Mouse (Mus musculus) intestine, embryonic 14.5 days (tissue): ENCODE data around the gene Nlgn2. TPM values are rescaled to one million over a fixed set of nuclear protein-coding genes. Genes with fewer than 3 reads are reported as not detected.
A peak's percentile ranks its signal among the peaks of the same experiment; 100 is the strongest.

Source experiments
- ATAC-seq: fragments of 200-750 bp; cut with Nextera tagmentation; replicated peaks from 2 replicates; pipeline ENCODE4 v1.8.0; 2017; ENCODE audit warnings: low read depth, moderate number of reproducible peaks, moderate TSS enrichment, moderate library complexity; ENCODE audit not compliant: low FRiP score, low TSS enrichment
- DNase-seq: peaks from one replicate; pipeline ENCODE4 v3.0.0-alpha.2; 2018; ENCODE audit warnings: low spot score
- H3K27ac ChIP-seq: fragments of 300-500 bp; sonication (generic); 2 replicates; pipeline ENCODE4 v1.5.1; 2014; ENCODE audit warnings: low read depth, mild to moderate bottlenecking, control low read depth
- H3K27me3 ChIP-seq: fragments of 300-500 bp; sonication (generic); replicated peaks from 2 replicates; pipeline ENCODE4 v1.6.1; 2014; ENCODE audit warnings: low read length, control low read depth; ENCODE audit not compliant: control insufficient read depth, insufficient read depth
- H3K36me3 ChIP-seq: fragments of 300-500 bp; sonication (generic); 2 replicates; pipeline ENCODE4 v1.6.1; 2014; ENCODE audit warnings: low read length, control low read depth; ENCODE audit not compliant: control insufficient read depth, insufficient read depth
- H3K4me1 ChIP-seq: fragments of 300-500 bp; sonication (generic); replicated peaks from 2 replicates; pipeline ENCODE4 v1.6.1; 2014; ENCODE audit warnings: low read length, control low read depth, mixed read lengths; ENCODE audit not compliant: control insufficient read depth, insufficient read depth
- H3K4me2 ChIP-seq: fragments of 300-500 bp; sonication (generic); 2 replicates; pipeline ENCODE4 v1.6.1; 2014; ENCODE audit warnings: low read length
- H3K4me3 ChIP-seq: fragments of 300-500 bp; sonication (generic); 2 replicates; pipeline ENCODE4 v1.5.1; 2014; ENCODE audit warnings: low read depth, low read length, control low read depth, mixed read lengths
- H3K9ac ChIP-seq: fragments of 300-500 bp; sonication (generic); 2 replicates; pipeline ENCODE4 v1.6.1; 2014; ENCODE audit warnings: mild to moderate bottlenecking, low read length
- H3K9me3 ChIP-seq: fragments of 300-500 bp; sonication (generic); 2 replicates; pipeline ENCODE4 v1.6.1; 2016; ENCODE audit warnings: low read length, control low read depth; ENCODE audit not compliant: control insufficient read depth
- WGBS: fragments of 180-500 bp; shearing (Covaris S2); extraction: QIAGEN DNeasy Blood & Tissue Kit; methylation state at CpG from one replicate; pipeline ENCODE4 v1.1.7; 2014; 5-methylcytosine and 5-hydroxymethylcytosine counted together
- polyA plus RNA-seq: library from polyadenylated mRNA; unstranded; fragments of >200 nt; fragmentation: Nextera tagmentation; extraction: Ambion mirVana; gene quantifications from 2 replicates; pipeline ENCODE4 v1.2.1, GENCODE M21; 2014

The Nlgn2 gene
- polyA plus RNA-seq, 1 experiment from 2014 or later = 8.5 TPM

GRCm38 (mm10) chr11:69880506-69880852 lies 42.9 kb upstream of the Nlgn2 start:
- Histone ChIP-seq H3K27me3 (no peaks in the 10 kb centered on the region), H3K4me2 (peak overlapping the region; percentile 69), H3K4me3 (peak overlapping the region; percentile 52), H3K9me3 (no peaks in the 10 kb centered on the region), H3K36me3 (no peaks in the 10 kb centered on the region), H3K4me1 (peaks cover 28% of the 10 kb centered on the region), H3K27ac (peak overlapping the region; percentile 88), H3K9ac (peak overlapping the region; percentile 55)
- WGBS = 1% methylated on average over 18 of the region's 18 CpGs
- peak; percentile 65 for ATAC-seq
- peak; percentile 86 for DNase-seq

- Histone ChIP-seq H3K4me2 (peak overlapping the region; percentile 69), H3K4me3 (peak overlapping the region; percentile 52), H3K9me3 (no peaks in the 10 kb centered on the region), H3K27ac (no peak overlapping the region), H3K27me3 (no peaks in the 10 kb centered on the region), H3K36me3 (no peaks in the 10 kb centered on the region), H3K4me1 (peaks cover 28% of the 10 kb centered on the region), H3K9ac (peak overlapping the region; percentile 55)
- 47% methylated on average over 15 of the region's 15 CpGs for WGBS
- ATAC-seq = no peak
- no peak for DNase-seq
Measured at GRCm38 (mm10) chr11:69879711-69880110, 42.1 kb upstream of the Nlgn2 start.

DNA sequence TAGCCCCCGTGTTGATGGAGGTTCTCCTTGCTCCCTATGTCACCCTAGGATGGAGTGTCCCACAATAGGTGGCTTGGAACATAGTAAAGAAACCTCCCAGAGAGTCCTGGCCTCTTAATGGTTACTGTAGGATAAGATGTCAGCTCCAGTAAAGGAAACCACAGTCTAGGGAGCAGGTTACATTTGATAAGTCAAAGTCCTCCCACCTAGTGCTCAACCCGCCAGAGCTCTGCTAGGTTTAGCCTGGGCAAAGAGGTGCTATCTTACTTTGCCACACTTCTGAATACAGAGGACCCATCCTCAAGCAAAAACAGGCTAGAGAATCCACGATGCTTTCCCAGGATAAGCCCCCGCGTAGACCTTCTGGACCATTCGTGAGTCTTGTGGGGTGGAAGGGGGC lies 41.4 kb upstream of the Nlgn2 start:
- Histone ChIP-seq H3K4me1 (peaks cover 28% of the 10 kb centered on the region), H3K27ac (no peak overlapping the region), H3K27me3 (no peaks in the 10 kb centered on the region), H3K4me3 (no peak overlapping the region), H3K36me3 (no peaks in the 10 kb centered on the region), H3K9ac (no peak overlapping the region), H3K4me2 (peak overlapping the region; percentile 69), H3K9me3 (no peaks in the 10 kb centered on the region)
- DNase-seq (no peak), ATAC-seq (no peak)
- WGBS = 85% methylated on average over 6 of the region's 6 CpGs

DNA sequence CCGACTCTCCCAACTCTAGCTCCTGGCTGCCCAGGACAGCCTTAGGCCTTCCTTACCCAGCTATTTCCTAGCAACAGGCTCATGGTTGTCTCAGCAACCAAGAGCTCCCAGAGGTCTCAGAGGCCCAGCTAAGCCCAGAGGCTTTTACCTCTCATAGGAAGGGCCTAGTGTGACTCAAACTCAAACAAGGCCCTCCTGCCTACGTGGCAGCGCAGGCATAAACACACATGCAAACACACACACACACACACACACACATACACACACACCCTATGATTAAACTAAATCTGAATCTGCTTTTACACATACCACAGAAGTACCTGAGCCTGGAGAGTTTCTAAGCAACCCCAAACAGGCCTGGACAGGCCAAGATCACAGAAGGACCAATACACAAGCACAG lies 40.8 kb upstream of the Nlgn2 start:
- Histone ChIP-seq H3K9me3 (no peaks in the 10 kb centered on the region), H3K4me3 (no peak overlapping the region), H3K36me3 (no peaks in the 10 kb centered on the region), H3K27me3 (no peaks in the 10 kb centered on the region), H3K4me1 (peaks cover 28% of the 10 kb centered on the region), H3K27ac (no peak overlapping the region), H3K9ac (no peak overlapping the region), H3K4me2 (no peak overlapping the region)
- ATAC-seq (no peak), DNase-seq (no peak)
- 84% methylated on average over 3 of the region's 3 CpGs for WGBS

DNA sequence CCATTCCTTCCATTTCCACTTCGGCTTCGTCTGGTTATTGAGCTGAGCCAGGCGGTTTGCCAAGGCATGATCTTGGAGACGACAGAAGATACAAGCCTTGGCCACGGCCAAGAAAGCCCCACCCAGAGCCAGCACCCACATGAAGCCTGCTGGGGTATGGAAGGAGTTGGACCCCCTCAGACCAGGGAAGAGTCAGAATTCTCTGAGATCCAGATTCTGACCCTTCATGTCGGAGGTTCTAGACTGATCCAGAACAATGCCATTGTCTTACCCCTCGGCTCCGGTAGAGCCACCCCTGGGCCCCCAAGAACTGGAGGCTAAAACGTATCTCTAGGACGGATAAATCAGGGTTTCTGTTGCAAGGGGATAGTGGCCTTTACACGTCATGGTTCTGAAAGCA lies 40.3 kb upstream of the Nlgn2 start, which contains the start of gene Tmem95:
TSS of gene Tmem95 (minus strand) at position 141 of the 400 bp plus-strand sequence.
- Histone ChIP-seq H3K36me3 (no peaks in the 10 kb centered on the region), H3K9me3 (no peaks in the 10 kb centered on the region), H3K4me2 (peak within 1 kb of the TSS; percentile 16; the same call in 1 of the 2 replicates), H3K4me1 (peaks cover 28% of the 10 kb centered on the region), H3K27me3 (no peaks in the 10 kb centered on the region), H3K27ac (peak within 1 kb of the TSS; percentile 22; the same call in 1 of the 2 replicates), H3K4me3 (no peak within 1 kb of the TSS), H3K9ac (no peak within 1 kb of the TSS)
- DNase-seq = no peak
- WGBS = 89% methylated on average over 11 of the region's 11 CpGs
- ATAC-seq = no peak

DNA sequence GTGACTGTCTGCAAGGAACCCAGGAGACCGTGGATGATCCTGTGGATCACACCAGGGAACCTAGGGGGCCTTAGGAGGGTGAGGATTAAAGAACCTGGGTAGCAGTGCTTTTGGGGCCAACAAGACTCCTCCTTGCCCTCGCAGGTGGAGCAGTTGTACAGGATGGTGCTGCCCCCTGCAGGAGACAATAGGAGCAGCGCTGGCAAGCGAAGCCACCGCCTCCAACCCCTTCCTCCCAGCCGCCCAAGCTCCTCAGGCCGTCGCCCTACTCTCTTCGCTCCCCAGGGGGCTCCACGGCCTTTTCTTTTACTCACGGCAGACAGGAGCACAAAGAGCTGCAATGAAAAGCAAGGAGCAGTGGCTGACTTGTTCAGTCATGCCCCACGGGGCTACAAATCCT lies 39.3 kb upstream of the Nlgn2 start:
- WGBS = 5% methylated on average over 12 of the region's 12 CpGs
- H3K27ac ChIP-seq = peak overlapping the region; percentile 22; the same call in 1 of the 2 replicates
- H3K4me3 ChIP-seq = no peak overlapping the region
- H3K9ac ChIP-seq = no peak overlapping the region
- H3K9me3 ChIP-seq = no peaks in the 10 kb centered on the region
- H3K36me3 ChIP-seq = no peaks in the 10 kb centered on the region
- ATAC-seq = 0 out of 2 replicates have a peak, but pooled peaks have one; percentile 6
- DNase-seq = peak; percentile 93
- H3K4me1 ChIP-seq = peaks cover 28% of the 10 kb centered on the region
- H3K4me2 ChIP-seq = peak overlapping the region; percentile 16; the same call in 1 of the 2 replicates
- H3K27me3 ChIP-seq = no peaks in the 10 kb centered on the region

DNA sequence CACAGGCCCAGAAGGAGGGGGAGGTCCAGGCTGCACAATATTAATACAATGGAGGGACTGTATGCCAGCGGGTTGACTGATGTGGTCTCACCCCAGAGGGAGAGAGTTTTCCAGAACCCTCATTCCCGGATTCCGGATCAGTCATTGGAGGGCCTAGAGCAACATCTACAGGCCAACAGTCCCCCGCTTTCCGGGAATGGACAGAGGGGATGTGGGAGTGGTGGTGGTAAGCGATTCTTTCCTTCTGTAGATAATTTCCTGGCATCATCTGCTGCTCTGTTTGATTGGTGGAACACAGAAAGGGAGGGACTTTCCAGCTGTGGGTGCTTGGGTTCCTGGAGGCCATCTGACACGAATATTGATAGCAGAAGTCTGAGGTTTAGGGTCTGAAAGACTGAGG lies 38.6 kb upstream of the Nlgn2 start:
- H3K4me2 ChIP-seq = no peak overlapping the region

GRCm38 (mm10) chr11:69872451-69872850 lies 34.9 kb upstream of the Nlgn2 start:
- H3K27me3 ChIP-seq = no peaks in the 10 kb centered on the region
- WGBS = 78% methylated on average over 4 of the region's 4 CpGs
- peaks cover 7% of the 10 kb centered on the region; the same call in 1 of the 2 replicates for H3K4me1 ChIP-seq
- DNase-seq = no peak
- no peaks in the 10 kb centered on the region for H3K9me3 ChIP-seq
- H3K4me3 ChIP-seq = no peak overlapping the region
- H3K9ac ChIP-seq = no peak overlapping the region
- no peak for ATAC-seq
- H3K36me3 ChIP-seq = no peaks in the 10 kb centered on the region
- no peak overlapping the region for H3K4me2 ChIP-seq
- H3K27ac ChIP-seq = no peak overlapping the region

More for the DNA sequence above, 38.6 kb upstream of the Nlgn2 start:
- Histone ChIP-seq H3K4me1 (peaks cover 21% of the 10 kb centered on the region), H3K27me3 (no peaks in the 10 kb centered on the region), H3K27ac (0 out of 2 replicates have a peak overlapping the region, but pooled peaks have one; percentile 8), H3K4me3 (no peak overlapping the region), H3K36me3 (no peaks in the 10 kb centered on the region), H3K9me3 (no peaks in the 10 kb centered on the region), H3K9ac (no peak overlapping the region)
- DNase-seq (no peak), ATAC-seq (no peak)
- 48% methylated on average over 7 of the region's 7 CpGs for WGBS

- 88% methylated on average over 7 of the region's 7 CpGs for WGBS
- no peaks in the 10 kb centered on the region for H3K27me3 ChIP-seq
- H3K27ac ChIP-seq = no peak overlapping the region
- H3K4me2 ChIP-seq = no peak overlapping the region
- DNase-seq = no peak
- no peaks in the 10 kb centered on the region for H3K9me3 ChIP-seq
- no peaks in the 10 kb centered on the region for H3K36me3 ChIP-seq
- H3K9ac ChIP-seq = no peak overlapping the region
- H3K4me3 ChIP-seq = no peak overlapping the region
- no peak for ATAC-seq
- peaks cover 7% of the 10 kb centered on the region; the same call in 1 of the 2 replicates for H3K4me1 ChIP-seq
Measured at GRCm38 (mm10) chr11:69871822-69872221, 34.2 kb upstream of the Nlgn2 start.
